Mouse (Mus musculus) cerebellum, adult 2 months (tissue): ENCODE results near the gene Nupr1.

Experiments used
- CTCF ChIP-seq: fragments of 200-500 bp; IDR thresholded peaks from 2 replicates; pipeline ENCODE4 v1.5.1; 2011; ENCODE audit warnings: low read depth, mild to moderate bottlenecking, control low read depth, low read length, moderate library complexity, borderline replicate concordance; ENCODE audit not compliant: insufficient read depth
- POLR2A ChIP-seq: fragments of 200-500 bp; IDR thresholded peaks from 2 replicates; pipeline ENCODE4 v1.6.1; 2011; ENCODE audit warnings: low read length, control low read depth, borderline replicate concordance; ENCODE audit not compliant: insufficient read depth

DNA sequence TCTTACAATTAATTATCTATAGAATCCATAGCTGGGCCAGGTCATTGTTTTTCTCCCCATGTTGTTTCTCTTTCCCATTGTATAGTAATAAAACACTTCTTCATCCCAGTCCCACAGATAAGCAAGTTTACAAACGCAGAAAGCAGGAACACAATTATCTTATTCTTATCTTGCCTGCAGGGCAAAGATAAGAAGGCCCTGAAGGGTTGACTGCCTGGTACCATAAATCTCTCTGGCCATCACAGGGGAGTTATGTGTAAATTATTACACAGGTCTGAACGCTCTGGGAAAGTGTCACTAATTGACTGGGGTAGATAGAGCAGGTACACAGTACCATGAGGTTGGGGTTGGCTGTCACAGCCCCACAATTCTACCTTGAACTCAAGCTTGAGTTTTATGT, 20.2 kb upstream of the Nupr1 start:
- no peak for TF ChIP-seq CTCF
- no peak for TF ChIP-seq POLR2A
